Mouse (Mus musculus): ENCODE measurements around the gene Trappc3.
"Not testable (repeated sequence)": the region's sequence is repeated elsewhere in the genome, so short reads cannot be mapped to it uniquely, and the experiment has no call there.

Gene Trappc3

DNA sequence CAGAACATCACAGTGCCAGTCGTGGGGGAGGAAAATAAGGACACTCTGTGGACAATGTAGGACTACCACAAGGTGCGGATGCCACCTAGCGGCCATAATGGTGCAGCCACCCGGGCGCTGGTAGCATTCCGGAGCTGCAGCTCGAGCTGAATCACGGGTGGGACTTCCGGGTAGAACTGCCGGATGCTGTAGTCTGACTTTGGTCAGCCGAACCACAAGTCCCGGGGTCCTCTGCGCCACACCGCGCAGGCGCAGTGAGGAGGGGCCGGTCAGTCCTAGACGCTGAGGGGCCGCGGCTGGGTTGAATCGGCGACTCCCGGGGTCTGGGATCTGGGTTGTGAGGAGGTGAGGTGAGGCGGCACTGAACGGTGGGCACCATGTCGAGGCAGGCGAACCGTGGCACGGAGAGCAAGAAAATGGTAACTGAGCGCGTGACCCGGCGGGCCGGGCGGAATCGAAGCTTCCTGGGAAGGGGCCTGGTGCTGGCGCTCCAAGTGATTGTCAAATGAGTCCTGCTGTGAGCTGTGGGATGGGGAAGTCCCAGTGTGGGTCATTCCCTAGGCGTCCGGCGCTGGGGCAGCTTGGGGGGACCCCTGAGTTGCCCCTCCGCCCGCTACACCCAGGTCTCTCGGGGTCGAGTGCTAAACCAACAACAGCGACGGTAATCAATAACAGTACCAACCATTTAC lies at the start of gene Trappc3:
Gene Trappc3 (plus strand): TSS at position 207 of the 689 bp plus-strand sequence.
- peak; percentile 97 to 99 for DNase-seq (ENCODE audit: low spot score in 2 of 2)

DNA sequence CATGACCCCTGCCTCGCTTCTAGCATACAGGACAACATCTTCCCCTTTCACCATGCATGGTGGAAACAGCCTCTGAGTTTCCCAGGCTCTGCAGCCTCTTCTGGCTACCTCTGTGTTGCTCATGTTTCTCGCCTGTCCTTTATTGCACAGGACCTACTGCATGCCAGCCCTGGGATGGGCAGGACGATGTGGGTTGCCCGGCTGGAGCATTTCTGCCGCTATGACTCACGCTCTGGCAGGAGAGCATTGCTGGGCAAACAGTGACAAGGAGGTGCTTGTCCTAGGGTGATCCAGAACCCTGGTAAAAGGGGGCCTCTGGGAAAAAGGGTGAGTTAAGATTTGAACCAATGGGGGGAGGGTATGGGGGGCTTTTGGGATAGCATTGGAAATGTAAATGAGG lies 44.4 kb upstream of the Trappc3 start:
- DNase-seq (ENCODE audit: low spot score in 2 of 2): no peak

- DNase-seq (ENCODE audit: low spot score in 2 of 2): not testable (repeated sequence)
These were observed 42.6 kb upstream of the Trappc3 start for GRCm38 (mm10) chr4:126219540-126219939.

GRCm38 (mm10) chr4:126220045-126220444 lies 42.1 kb upstream of the Trappc3 start:
- no peak for DNase-seq (ENCODE audit: low spot score in 2 of 2)

GRCm38 (mm10) chr4:126222631-126223030 lies 39.5 kb upstream of the Trappc3 start:
- DNase-seq (ENCODE audit: low spot score in 2 of 2): no peak

- DNase-seq (ENCODE audit: low spot score in 2 of 2): no peak
These were observed 35.5 kb upstream of the Trappc3 start for GRCm38 (mm10) chr4:126226640-126227039.

DNA sequence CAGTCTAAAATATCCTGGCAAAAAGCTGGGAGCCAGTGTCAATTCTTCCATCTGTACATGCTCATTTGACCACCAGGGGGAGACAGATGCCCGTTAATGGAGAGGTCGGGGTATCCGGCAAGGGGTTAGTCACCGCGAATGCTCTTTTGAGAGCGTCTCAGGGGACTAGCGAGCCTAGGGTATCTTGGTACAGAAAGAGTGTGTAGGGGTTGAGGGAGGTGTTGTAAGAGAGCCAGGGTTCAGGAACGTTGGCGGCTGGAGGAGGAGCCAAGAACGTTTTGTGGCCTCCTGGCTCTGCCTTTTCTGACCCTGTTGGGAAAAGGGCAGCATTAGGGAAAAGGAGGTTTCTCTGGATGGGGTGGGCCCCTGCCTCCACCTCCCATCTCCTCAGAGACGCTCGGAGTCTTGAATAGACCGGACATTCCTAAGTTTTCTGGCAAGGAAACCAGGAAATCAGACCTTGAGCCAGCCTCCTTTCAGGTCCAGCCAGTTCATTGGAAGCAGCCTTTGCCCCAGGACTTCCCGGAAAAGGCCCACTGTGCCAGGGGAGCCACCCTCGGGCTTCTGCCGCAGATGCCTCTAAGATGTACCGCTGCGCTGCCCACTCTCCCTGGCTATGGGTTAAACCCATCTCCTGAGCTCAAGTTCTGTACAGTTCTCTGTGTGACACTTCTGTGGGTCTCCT lies 34.9 kb upstream of the Trappc3 start:
- peak; percentile 82 to 90 for DNase-seq (ENCODE audit: low spot score in 2 of 2)

- no peak for DNase-seq (ENCODE audit: low spot score in 2 of 2)
These were observed 34.0 kb upstream of the Trappc3 start for GRCm38 (mm10) chr4:126228144-126228543.

GRCm38 (mm10) chr4:126229900-126230299 lies 32.2 kb upstream of the Trappc3 start:
- DNase-seq (ENCODE audit: low spot score in 2 of 2): no peak

DNA sequence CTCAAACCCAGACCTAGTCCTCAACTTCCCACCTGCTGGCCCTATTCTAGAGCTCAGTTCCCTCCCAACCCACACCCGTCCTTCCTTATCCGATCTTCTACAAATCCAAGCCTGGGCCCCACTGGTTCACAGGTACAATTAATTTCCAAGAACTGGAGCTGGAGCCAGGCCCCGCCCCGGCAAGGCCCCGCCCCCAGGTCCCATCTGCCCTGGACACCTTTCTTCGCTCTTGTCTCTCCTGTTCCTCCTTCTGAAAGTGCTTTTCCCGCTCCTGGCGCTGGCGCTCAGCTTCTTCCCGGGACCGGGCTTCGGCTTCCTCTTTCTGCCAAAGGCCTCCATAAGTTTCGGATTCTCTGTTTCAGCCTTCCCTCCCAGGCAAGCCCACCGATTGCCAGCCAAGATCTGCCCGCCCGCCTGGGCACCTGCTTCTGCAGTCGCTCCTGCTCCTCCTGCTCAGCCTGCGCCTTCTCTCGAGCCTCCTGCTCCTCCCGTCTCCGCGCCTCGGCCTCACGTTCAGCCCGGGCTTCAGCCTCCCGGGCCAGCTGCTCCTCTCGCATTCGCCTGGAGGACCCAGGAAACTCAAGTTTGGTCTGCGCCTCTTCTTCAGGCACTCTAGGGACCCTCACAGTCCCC lies 28.3 kb upstream of the Trappc3 start:
- no peak for DNase-seq (ENCODE audit: low spot score in 2 of 2)

DNA sequence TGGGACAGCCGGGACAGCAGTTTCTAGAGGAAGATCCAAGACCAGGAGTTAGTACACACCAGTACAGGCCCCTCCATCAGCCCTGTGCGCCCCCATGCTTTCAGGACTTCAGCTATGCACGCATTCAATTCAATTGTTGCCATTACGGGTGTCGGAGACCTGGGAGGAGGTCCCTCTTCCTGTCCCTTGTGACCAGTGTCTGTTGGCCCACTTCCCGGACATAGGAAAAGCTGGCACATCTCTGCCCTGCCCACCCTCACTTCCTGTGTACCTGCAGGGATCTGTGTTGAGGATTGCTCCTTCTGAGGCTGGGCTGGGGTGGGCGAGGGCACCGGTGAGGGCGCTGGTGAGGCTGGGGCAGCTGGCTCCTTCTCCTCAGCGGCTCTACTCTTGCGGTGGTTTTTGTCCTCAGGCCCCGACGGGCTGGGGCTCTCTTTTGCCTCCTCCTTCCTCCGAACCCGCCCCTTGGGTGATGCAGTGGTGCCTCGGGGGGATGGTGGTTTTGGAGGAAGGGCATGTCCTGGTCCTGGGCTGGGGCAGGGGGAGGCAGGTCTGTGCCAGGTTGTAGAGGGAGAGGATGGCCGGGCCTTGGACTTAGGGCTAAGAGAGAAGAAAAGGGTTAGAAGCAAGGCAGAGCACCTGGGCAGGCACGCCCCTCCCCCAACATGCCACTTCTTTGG lies 27.5 kb upstream of the Trappc3 start:
- peak in 1 of 2 experiments; percentile 42 for DNase-seq (ENCODE audit: low spot score in 2 of 2)

GRCm38 (mm10) chr4:126235191-126235590 lies 26.9 kb upstream of the Trappc3 start:
- no peak for DNase-seq (ENCODE audit: low spot score in 2 of 2)

DNA sequence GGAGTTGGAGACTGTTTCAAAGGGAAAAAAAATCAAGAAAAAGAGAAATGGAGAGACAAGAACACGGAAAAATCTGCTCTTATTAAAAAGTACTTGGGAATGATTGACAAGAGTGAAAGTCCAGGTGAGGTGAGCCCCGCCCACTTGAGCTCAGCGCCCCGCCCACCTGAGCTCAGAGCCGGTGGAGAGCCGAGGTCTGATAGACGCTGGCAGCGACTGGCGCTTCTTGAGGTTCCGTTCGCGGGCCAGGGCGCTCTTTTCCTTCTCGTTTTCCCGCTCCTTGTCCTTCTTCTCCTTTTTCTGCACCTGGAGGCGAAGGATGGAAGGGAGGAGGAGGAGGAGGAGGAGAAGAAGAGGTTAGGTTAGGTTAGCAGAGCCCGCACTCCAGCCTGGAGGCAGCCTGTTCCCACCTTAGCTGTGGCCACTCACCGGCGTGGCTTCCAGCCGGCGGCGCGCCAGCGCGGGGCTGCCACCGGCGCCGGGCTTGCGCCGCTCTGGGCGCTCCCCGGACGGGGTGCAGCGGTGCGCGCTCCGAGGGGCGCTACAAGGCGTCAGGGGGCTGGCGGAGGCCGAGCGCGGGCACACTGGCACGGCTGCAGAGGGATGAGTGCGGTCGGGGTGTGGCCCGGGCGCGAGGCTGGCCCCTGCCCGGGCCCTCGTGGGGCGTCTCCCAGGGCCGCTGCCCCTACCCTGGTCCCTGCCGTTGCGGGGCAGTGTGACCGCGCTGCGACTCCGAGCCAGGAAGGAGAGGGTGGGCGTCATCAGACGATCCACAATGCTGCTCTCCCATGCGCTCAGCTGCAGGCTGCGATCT lies 25.5 kb upstream of the Trappc3 start:
- DNase-seq (ENCODE audit: low spot score in 2 of 2): no peak

GRCm38 (mm10) chr4:126237721-126238242 lies 24.3 kb upstream of the Trappc3 start:
- no peak for DNase-seq (ENCODE audit: low spot score in 2 of 2)

- no peak for DNase-seq (ENCODE audit: low spot score in 2 of 2)
These were observed 22.2 kb upstream of the Trappc3 start for GRCm38 (mm10) chr4:126239862-126240475.

DNA sequence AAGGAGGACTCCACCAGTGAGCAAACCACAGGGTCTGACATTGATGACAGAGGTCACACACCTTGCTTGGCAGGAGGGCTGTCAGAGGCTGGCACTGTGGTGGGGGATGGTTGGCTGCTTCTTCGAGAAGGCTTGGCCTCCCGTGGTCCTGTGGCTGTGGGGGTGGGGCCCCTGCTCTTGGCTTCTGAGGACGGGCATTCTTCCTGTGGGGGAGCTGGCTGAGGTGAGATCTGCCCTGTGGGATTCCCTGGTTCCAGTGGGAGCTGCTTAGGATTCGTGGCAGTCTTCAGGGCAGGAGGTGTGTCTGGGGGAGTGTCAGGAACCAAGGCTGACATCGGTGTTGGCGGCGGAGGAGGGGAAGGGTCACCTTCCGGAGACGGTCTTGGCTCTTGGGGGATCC lies 20.2 kb upstream of the Trappc3 start:
- DNase-seq (ENCODE audit: low spot score in 2 of 2): no peak

- no peak for DNase-seq (ENCODE audit: low spot score in 2 of 2)
These were observed 19.6 kb upstream of the Trappc3 start for GRCm38 (mm10) chr4:126242510-126242909.

- no peak for DNase-seq (ENCODE audit: low spot score in 2 of 2)
These were observed 15.8 kb upstream of the Trappc3 start for GRCm38 (mm10) chr4:126246202-126246889.

GRCm38 (mm10) chr4:126248261-126248868 lies 13.8 kb upstream of the Trappc3 start:
- DNase-seq (ENCODE audit: low spot score in 2 of 2): no peak

DNA sequence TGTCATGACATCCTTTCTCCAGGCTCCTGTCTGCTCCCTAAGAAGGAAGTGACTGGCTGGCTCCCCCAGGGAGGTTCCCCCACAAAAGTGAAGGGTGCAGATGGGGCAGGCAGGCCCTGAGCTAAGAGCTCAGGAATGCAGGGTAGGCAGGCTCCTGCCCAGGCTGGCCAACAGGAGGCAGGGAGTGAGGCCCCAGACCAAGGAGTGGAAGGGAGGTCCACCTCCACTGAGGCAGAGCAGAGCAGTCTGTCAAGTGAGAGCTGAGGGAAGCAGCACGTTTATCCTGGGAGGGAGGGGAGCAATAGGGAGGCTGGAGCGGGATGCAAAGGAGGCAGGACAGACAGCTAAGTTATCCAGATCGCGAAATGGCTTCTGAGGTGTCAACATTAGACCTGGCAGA lies 11.5 kb upstream of the Trappc3 start:
- DNase-seq (ENCODE audit: low spot score in 2 of 2): no peak

Data from spleen, postnatal 10 days (tissue).